Mouse (Mus musculus): ENCODE data around the gene Cpm. TPM values are rescaled to one million over a fixed set of nuclear protein-coding genes. Genes with fewer than 3 reads are reported as not detected.

Gene Cpm
- polyA plus RNA-seq, 1 experiment from 2014 or later = 2.4 TPM

DNA sequence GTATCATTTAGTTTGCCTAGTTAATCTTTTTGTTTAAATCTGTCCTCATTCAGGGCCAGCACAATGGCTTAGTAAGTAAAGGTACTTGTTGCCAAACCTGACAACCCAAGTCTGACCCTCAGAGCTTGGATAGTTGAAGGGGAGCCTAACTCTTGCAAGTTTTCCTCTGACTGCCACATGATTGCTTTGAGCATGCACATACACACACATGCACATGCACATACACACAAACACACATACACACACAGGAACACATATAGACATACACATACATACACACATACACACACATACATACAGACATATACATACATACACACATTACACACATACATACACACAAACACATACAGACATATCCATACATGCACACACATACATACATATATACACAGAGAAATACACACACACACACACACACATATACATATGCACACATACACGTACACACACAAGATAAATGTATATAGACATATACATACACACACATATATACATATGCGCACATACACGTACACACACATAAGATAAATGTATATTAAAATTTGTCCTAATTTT, 95.6 kb downstream of the Cpm start:
- Histone ChIP-seq H3K36me3 (no peaks in the 10 kb centered on the region), H3K4me3 (no peak overlapping the region), H3K9ac (no peak overlapping the region), H3K4me1 (replicated peaks) (no peaks in the 10 kb centered on the region), H3K4me2 (no peak overlapping the region), H3K27me3 (no peaks in the 10 kb centered on the region), H3K27ac (no peak overlapping the region), H3K9me3 (replicated peaks) (no peaks in the 10 kb centered on the region)
- no peak for ATAC-seq (replicated peaks; ENCODE audit: insufficient number of reproducible peaks, insufficient read depth, low FRiP score, low read depth)
- WGBS = 90% methylated on average over 3 of the region's 3 CpGs

- WGBS = 69% methylated on average over 7 of the region's 7 CpGs
- no peak for ATAC-seq (replicated peaks; ENCODE audit: insufficient number of reproducible peaks, insufficient read depth, low FRiP score, low read depth)
- Histone ChIP-seq H3K4me3 (no peak overlapping the region), H3K27ac (no peak overlapping the region), H3K36me3 (no peaks in the 10 kb centered on the region), H3K9me3 (replicated peaks) (no peaks in the 10 kb centered on the region), H3K4me2 (no peak overlapping the region), H3K9ac (no peak overlapping the region), H3K27me3 (no peaks in the 10 kb centered on the region), H3K4me1 (replicated peaks) (no peaks in the 10 kb centered on the region)
These were observed 96.4 kb downstream of the Cpm start for GRCm38 (mm10) chr10:117725671-117726070.

GRCm38 (mm10) chr10:117726350-117726749, 97.0 kb downstream of the Cpm start:
- no peak overlapping the region for H3K9ac ChIP-seq
- H3K4me3 ChIP-seq = no peak overlapping the region
- ATAC-seq (replicated peaks; ENCODE audit: insufficient number of reproducible peaks, insufficient read depth, low FRiP score, low read depth) = no peak
- H3K36me3 ChIP-seq = no peaks in the 10 kb centered on the region
- no peaks in the 10 kb centered on the region for H3K9me3 ChIP-seq (replicated peaks)
- H3K4me1 ChIP-seq (replicated peaks) = no peaks in the 10 kb centered on the region
- H3K27ac ChIP-seq = no peak overlapping the region
- H3K27me3 ChIP-seq = no peaks in the 10 kb centered on the region
- 93% methylated on average over 4 of the region's 4 CpGs for WGBS
- no peak overlapping the region for H3K4me2 ChIP-seq

DNA sequence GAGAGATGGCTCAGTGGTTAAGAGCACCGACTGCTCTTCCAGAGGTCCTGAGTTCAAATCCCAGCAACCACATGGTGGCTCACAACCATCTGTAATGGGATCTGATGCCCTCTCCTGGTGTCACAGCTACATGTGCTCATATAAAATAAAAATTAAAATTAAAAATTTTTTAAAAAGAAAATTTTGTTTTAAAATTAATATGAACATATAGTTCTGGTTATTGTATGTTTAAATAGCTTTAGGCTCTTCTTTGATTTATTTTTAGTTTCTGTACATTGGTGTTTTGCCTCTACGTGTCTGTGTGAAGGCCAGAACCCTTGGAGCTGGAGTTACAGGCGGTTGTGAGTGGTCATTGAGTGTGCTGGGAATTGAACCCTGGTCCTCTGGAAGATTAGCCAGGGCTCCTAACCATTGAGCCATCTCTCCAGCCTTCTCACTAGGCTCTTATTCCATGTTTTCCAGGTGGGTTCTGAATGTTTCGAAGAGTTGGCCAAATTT, 97.6 kb downstream of the Cpm start:
- Histone ChIP-seq H3K4me3 (no peak overlapping the region), H3K9me3 (replicated peaks) (no peaks in the 10 kb centered on the region), H3K9ac (no peak overlapping the region), H3K27ac (no peak overlapping the region), H3K4me2 (no peak overlapping the region), H3K4me1 (replicated peaks) (no peaks in the 10 kb centered on the region), H3K36me3 (no peaks in the 10 kb centered on the region), H3K27me3 (no peaks in the 10 kb centered on the region)
- ATAC-seq (replicated peaks; ENCODE audit: insufficient number of reproducible peaks, insufficient read depth, low FRiP score, low read depth) = no peak
- 90% methylated on average over 4 of the region's 4 CpGs for WGBS

- WGBS = 70% methylated on average over 9 of the region's 9 CpGs
- no peak overlapping the region for H3K4me2 ChIP-seq
- H3K27me3 ChIP-seq = no peaks in the 10 kb centered on the region
- H3K27ac ChIP-seq = no peak overlapping the region
- H3K4me3 ChIP-seq = no peak overlapping the region
- no peaks in the 10 kb centered on the region for H3K9me3 ChIP-seq (replicated peaks)
- H3K36me3 ChIP-seq = no peaks in the 10 kb centered on the region
- ATAC-seq (replicated peaks; ENCODE audit: insufficient number of reproducible peaks, insufficient read depth, low FRiP score, low read depth) = no peak
- no peak overlapping the region for H3K9ac ChIP-seq
- H3K4me1 ChIP-seq (replicated peaks) = no peaks in the 10 kb centered on the region
These were observed 98.3 kb downstream of the Cpm start for GRCm38 (mm10) chr10:117727518-117728110.

DNA sequence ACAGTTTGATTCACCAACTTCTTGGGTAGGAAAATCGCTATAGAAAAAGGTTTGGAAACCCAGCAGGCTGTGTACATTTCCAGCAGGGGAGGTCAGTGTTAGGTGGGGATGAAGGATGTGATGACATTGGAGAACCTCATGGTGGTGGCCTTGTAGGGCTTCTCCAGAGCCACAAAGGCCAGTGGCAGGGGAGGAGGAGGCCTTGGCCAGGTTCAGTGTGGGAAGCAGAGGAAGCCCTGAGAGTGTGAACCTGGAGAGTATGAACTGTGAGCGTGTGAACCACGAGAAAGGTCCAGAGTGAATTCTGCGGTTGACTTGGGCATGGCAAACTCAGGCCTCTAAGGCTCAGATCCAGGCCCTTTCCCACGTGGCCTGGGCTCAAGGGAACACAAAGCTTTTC, 99.3 kb downstream of the Cpm start:
- Histone ChIP-seq H3K4me1 (replicated peaks) (no peaks in the 10 kb centered on the region), H3K9me3 (replicated peaks) (no peaks in the 10 kb centered on the region), H3K27me3 (no peaks in the 10 kb centered on the region), H3K4me2 (no peak overlapping the region), H3K9ac (no peak overlapping the region), H3K36me3 (no peaks in the 10 kb centered on the region), H3K4me3 (no peak overlapping the region), H3K27ac (no peak overlapping the region)
- 80% methylated on average over 5 of the region's 5 CpGs for WGBS
- no peak for ATAC-seq (replicated peaks; ENCODE audit: insufficient number of reproducible peaks, insufficient read depth, low FRiP score, low read depth)

DNA sequence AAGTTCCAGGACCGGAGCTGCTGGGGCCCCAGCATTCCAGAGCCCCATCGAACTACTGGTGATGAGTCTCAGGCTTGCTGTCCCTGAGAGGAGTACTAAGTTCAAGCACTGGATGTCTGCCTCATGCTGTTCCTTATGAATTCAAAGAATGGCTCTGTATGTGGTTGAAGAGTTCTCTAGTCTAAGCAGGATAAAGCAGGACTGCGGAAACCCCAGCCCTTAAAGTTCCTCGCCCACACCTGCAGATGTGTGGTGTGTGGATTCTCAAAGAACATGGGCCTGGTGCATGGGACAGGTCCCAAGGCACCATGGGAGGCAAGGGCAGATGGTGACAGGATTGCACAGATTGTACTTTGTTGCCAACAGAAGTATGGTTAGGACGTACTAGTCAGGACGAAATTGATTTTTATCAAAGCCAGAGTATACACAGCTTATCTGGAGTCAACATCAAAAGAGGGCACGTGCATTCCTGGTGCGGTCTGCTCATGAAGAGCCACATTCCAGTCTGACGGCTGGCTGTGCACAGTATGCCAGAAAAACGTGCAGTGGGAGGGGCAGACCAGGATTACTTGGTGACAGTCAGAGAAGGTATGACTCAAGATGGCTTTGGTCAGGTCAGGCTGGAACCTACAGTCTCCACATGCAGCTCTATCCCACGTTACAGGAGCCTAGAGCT, 100.0 kb downstream of the Cpm start:
- Histone ChIP-seq H3K36me3 (no peaks in the 10 kb centered on the region), H3K4me3 (no peak overlapping the region), H3K4me2 (no peak overlapping the region), H3K9me3 (replicated peaks) (no peaks in the 10 kb centered on the region), H3K27me3 (no peaks in the 10 kb centered on the region), H3K4me1 (replicated peaks) (no peaks in the 10 kb centered on the region), H3K27ac (no peak overlapping the region), H3K9ac (no peak overlapping the region)
- 50% methylated on average over 11 of the region's 11 CpGs for WGBS
- no peak for ATAC-seq (replicated peaks; ENCODE audit: insufficient number of reproducible peaks, insufficient read depth, low FRiP score, low read depth)

- ATAC-seq (replicated peaks; ENCODE audit: insufficient number of reproducible peaks, insufficient read depth, low FRiP score, low read depth) = no peak
- Histone ChIP-seq H3K4me2 (no peak overlapping the region), H3K9me3 (replicated peaks) (no peaks in the 10 kb centered on the region), H3K4me1 (replicated peaks) (no peaks in the 10 kb centered on the region), H3K27me3 (no peaks in the 10 kb centered on the region), H3K27ac (no peak overlapping the region), H3K9ac (no peak overlapping the region), H3K4me3 (no peak overlapping the region), H3K36me3 (no peaks in the 10 kb centered on the region)
- WGBS = 90% methylated on average over 7 of the region's 7 CpGs
These were observed 100.8 kb downstream of the Cpm start for GRCm38 (mm10) chr10:117730140-117730539.

- Histone ChIP-seq H3K4me2 (no peak overlapping the region), H3K9me3 (replicated peaks) (no peaks in the 10 kb centered on the region), H3K27me3 (no peaks in the 10 kb centered on the region), H3K4me1 (replicated peaks) (no peaks in the 10 kb centered on the region), H3K27ac (no peak overlapping the region), H3K9ac (no peak overlapping the region), H3K36me3 (no peaks in the 10 kb centered on the region), H3K4me3 (no peak overlapping the region)
- WGBS = 88% methylated on average over 12 of the region's 12 CpGs
- ATAC-seq (replicated peaks; ENCODE audit: insufficient number of reproducible peaks, insufficient read depth, low FRiP score, low read depth) = no peak
These were observed 101.4 kb downstream of the Cpm start for GRCm38 (mm10) chr10:117730637-117731203.

- no peak overlapping the region for H3K9ac ChIP-seq
- no peaks in the 10 kb centered on the region for H3K9me3 ChIP-seq (replicated peaks)
- H3K4me2 ChIP-seq = peak overlapping the region; percentile 32; the same call in 1 of the 2 replicates
- ATAC-seq (replicated peaks; ENCODE audit: insufficient number of reproducible peaks, insufficient read depth, low FRiP score, low read depth) = no peak; the same call in 1 of the 2 replicates
- 48% methylated on average over 15 of the region's 15 CpGs for WGBS
- no peaks in the 10 kb centered on the region for H3K27me3 ChIP-seq
- peaks cover 5% of the 10 kb centered on the region; the same call in 1 of the 2 replicates for H3K36me3 ChIP-seq
- no peaks in the 10 kb centered on the region for H3K4me1 ChIP-seq (replicated peaks)
- no peak overlapping the region for H3K27ac ChIP-seq
- no peak overlapping the region for H3K4me3 ChIP-seq
These were observed 102.2 kb downstream of the Cpm start for GRCm38 (mm10) chr10:117731244-117732101.

DNA sequence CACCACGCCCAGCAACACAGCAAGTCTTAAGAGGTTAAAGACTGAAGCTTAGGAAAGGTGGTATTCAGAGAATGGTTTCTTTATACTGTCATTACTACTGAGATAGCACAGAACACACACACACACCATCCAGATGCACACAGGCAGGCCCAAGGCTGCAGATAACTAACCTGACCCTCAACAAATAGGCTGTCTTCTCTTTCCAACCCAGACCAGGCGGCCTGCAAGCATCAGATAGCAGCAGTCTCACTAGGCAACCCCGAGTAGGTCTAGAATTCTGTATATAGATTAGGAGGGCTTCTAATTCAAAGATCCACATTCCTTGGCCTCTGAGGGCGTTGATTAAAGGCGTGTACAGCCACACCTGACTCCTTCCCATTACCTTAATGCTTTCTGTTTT, 102.9 kb downstream of the Cpm start:
- no peak for ATAC-seq (replicated peaks; ENCODE audit: insufficient number of reproducible peaks, insufficient read depth, low FRiP score, low read depth)
- H3K9ac ChIP-seq = no peak overlapping the region
- no peak overlapping the region for H3K4me2 ChIP-seq
- H3K4me3 ChIP-seq = no peak overlapping the region
- H3K36me3 ChIP-seq = peaks cover 8% of the 10 kb centered on the region; the same call in 1 of the 2 replicates
- no peaks in the 10 kb centered on the region for H3K9me3 ChIP-seq (replicated peaks)
- H3K27me3 ChIP-seq = no peaks in the 10 kb centered on the region
- no peaks in the 10 kb centered on the region for H3K4me1 ChIP-seq (replicated peaks)
- 78% methylated on average over 5 of the region's 5 CpGs for WGBS
- no peak overlapping the region for H3K27ac ChIP-seq
